Mouse (Mus musculus) embryonic facial prominence, embryonic 15.5 days (tissue): ENCODE measurements at regions not wholly inside any gene's neighbourhood (a gene's known extent, or its start where the extent isn't known, plus 50 kb on each side); places are given as distances from the start of the nearest gene placed in this dataset.

Source experiments
- ATAC-seq: fragments of 200-750 bp; cut with Nextera tagmentation; 2 replicates; pipeline ENCODE4 v1.8.0; 2017; ENCODE audit warnings: low read depth, moderate TSS enrichment; ENCODE audit not compliant: insufficient number of reproducible peaks, low FRiP score, low TSS enrichment
- H3K27ac ChIP-seq: fragments of 300-500 bp; sonication (generic); replicated peaks from 2 replicates; pipeline ENCODE4 v1.5.1; 2015; ENCODE audit warnings: mild to moderate bottlenecking, inconsistent platforms
- H3K27me3 ChIP-seq: fragments of 300-500 bp; sonication (generic); 2 replicates; pipeline ENCODE4 v1.6.1; 2015; ENCODE audit warnings: inconsistent platforms
- H3K36me3 ChIP-seq: fragments of 300-500 bp; sonication (generic); 2 replicates; pipeline ENCODE4 v1.6.1; 2015; ENCODE audit warnings: mild to moderate bottlenecking, inconsistent platforms
- H3K4me1 ChIP-seq: fragments of 300-500 bp; sonication (generic); 2 replicates; pipeline ENCODE4 v1.6.1; 2015; ENCODE audit warnings: inconsistent platforms
- H3K4me2 ChIP-seq: fragments of 300-500 bp; sonication (generic); replicated peaks from 2 replicates; pipeline ENCODE4 v1.6.1; 2015; ENCODE audit warnings: mild to moderate bottlenecking, inconsistent platforms
- H3K4me3 ChIP-seq: fragments of 300-500 bp; sonication (generic); replicated peaks from 2 replicates; pipeline ENCODE4 v1.5.1; 2015; ENCODE audit warnings: mild to moderate bottlenecking, inconsistent platforms
- H3K9ac ChIP-seq: fragments of 300-500 bp; sonication (generic); 2 replicates; pipeline ENCODE4 v1.6.1; 2015; ENCODE audit warnings: inconsistent platforms
- H3K9me3 ChIP-seq: fragments of 300-500 bp; sonication (generic); replicated peaks from 2 replicates; pipeline ENCODE4 v1.6.1; 2016; ENCODE audit warnings: inconsistent platforms
- WGBS: fragments of 180-500 bp; shearing (Covaris S2); methylation state at CpG from one replicate; pipeline ENCODE4 v1.1.7; 2015; 5-methylcytosine and 5-hydroxymethylcytosine counted together

DNA sequence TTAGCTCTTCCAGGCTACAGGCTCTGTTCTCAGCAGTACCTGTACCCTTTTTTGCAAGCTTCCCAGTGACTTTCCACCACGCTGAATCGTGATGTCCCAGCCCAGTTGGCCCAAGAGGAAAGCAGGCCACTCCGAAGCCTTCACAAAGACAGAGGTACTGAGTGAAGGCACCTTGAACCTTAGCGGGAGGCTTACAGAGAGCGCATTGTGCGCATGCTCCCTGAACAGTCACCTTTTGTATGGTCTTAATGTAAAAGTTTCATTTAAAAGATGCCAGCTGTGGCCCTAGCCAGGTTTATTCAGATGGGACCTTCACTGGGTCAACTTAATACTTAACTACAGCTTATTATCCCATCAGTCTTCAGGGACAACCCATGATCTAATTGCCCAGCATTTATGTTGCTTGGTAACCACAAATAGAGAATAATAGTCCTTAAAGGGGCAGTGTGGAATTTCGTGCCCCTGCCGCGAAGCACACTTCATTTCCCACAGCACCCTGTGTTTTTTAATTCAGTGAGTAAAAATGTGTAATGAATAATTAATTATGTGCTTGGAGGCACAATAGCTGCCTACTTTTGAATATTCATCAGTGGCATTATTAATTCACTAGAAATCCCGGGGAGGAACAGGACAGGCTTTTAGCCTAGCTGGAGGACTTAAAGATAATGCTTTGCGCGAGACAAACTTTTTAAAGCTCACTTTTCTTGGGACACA lies 111.3 kb upstream of the Vrk1 start:
- Histone ChIP-seq H3K4me2 (no peak overlapping the region), H3K4me1 (no peaks in the 10 kb centered on the region), H3K9me3 (0 out of 2 replicates have a peak, but pooled peaks cover 11% of the 10 kb centered on the region), H3K27ac (no peak overlapping the region), H3K4me3 (no peak overlapping the region), H3K36me3 (no peaks in the 10 kb centered on the region), H3K27me3 (no peaks in the 10 kb centered on the region), H3K9ac (no peak overlapping the region)
- 81% methylated on average over 12 of the region's 12 CpGs for WGBS
- ATAC-seq, result no peak

DNA sequence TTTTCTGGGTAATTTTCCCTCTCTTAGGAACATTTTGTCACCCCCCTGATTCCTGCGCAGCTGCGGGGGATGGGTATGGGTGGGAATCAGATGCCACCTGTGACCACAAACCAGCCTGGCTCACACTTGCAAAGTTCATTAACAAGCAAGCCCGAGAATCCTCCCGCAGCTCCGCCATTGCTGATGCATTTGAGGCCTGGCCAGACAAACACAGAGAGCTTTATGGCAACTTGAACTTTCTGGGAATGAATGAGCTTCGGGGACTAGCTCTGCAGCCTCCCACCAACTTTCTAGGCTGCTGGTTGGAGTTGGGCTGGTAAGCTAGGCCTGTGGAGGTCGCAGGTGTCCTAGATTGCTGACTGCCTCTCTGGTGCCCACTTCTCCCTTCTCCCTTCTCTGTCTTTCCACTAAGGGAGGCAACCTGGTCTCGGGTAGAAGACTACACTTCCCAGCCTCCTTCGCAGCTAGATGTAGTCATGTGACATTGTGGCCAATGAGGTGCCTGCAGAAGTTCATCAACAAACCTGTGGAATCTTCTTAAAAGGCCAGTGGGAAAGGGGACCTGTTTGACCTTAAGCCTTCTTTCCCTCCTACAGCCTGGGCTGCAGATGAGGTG lies 110.6 kb upstream of the Vrk1 start:
- H3K4me3 ChIP-seq, result no peak overlapping the region
- no peak overlapping the region for H3K4me2 ChIP-seq
- 0 out of 2 replicates have a peak, but pooled peaks cover 11% of the 10 kb centered on the region for H3K9me3 ChIP-seq
- no peaks in the 10 kb centered on the region for H3K36me3 ChIP-seq
- no peak overlapping the region for H3K27ac ChIP-seq
- no peak for ATAC-seq
- H3K27me3 ChIP-seq, result no peaks in the 10 kb centered on the region
- no peaks in the 10 kb centered on the region for H3K4me1 ChIP-seq
- 76% methylated on average over 9 of the region's 9 CpGs for WGBS
- H3K9ac ChIP-seq, result no peak overlapping the region

DNA sequence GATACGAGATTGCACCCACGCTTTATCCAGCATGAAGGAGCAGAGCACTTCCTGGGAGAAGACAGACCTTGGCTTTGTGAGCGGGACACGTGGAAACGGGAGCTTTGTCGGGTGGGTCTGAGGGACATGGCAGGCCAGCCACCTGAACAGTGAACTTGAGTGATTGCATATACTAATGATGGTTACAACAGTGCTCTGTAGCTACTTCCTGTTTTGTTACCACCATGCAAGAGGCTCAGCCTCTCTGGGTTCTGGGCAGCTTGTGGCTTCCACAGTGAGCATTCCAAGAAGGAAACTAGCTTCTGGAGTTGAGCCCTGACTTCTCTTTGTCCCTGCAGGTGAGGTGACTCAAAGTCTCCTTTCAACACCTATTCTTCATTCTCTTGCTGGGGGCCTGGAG lies 109.5 kb upstream of the Vrk1 start:
- no peak for ATAC-seq
- H3K9me3 ChIP-seq, result 0 out of 2 replicates have a peak, but pooled peaks cover 6% of the 10 kb centered on the region
- H3K4me3 ChIP-seq, result no peak overlapping the region
- no peaks in the 10 kb centered on the region for H3K27me3 ChIP-seq
- H3K27ac ChIP-seq, result no peak overlapping the region
- H3K4me2 ChIP-seq, result no peak overlapping the region
- H3K4me1 ChIP-seq, result no peaks in the 10 kb centered on the region; the same call in 1 of the 2 replicates
- no peaks in the 10 kb centered on the region for H3K36me3 ChIP-seq
- WGBS, result 90% methylated on average over 6 of the region's 6 CpGs
- H3K9ac ChIP-seq, result no peak overlapping the region

DNA sequence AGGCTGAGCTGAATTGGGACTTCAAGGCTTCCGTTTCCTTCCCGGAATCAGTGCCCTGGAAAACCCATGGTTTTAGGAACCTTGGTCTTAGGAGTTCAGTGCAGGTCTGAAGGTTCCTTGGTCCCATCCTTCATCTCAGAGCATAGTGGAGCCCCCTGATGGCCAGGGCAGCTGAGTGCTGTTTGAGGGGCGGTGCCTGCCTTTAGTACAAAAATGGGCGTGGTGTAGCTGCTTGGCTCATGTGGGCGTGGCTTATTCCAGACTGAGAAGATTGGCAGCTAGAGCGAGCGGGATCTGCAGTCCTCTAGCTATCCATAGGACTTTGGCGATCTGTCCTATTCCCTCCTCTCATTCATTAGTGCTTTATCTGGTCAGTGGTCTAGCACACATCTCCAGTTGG lies 107.0 kb upstream of the Vrk1 start:
- Histone ChIP-seq H3K9ac (no peak overlapping the region), H3K9me3 (no peaks in the 10 kb centered on the region), H3K27ac (no peak overlapping the region), H3K4me3 (no peak overlapping the region), H3K4me1 (no peaks in the 10 kb centered on the region; the same call in 1 of the 2 replicates), H3K27me3 (no peaks in the 10 kb centered on the region), H3K4me2 (no peak overlapping the region), H3K36me3 (no peaks in the 10 kb centered on the region)
- 50% methylated on average over 8 of the region's 8 CpGs for WGBS
- ATAC-seq, result no peak; the same call in 1 of the 2 replicates

DNA sequence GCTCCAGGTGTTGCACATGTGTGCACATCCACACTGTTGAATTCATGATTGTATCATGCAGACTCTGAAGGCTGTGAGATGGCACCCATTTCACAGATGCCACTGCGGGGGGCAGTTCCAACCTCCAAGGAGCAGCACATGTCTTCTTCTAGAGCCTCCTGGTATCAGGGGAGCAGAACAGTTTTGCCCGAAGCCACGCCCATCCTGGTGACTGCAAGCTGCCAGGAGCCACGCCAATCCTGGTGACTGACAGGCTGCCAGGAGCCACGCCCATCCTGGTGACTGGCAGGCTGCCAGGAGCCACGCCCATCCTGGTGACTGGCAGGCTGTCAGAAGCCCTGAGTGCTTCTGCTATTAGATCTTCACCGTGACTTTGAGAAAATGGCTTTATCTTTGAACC lies 103.4 kb upstream of the Vrk1 start:
- Histone ChIP-seq H3K4me3 (no peak overlapping the region), H3K4me2 (no peak overlapping the region)

DNA sequence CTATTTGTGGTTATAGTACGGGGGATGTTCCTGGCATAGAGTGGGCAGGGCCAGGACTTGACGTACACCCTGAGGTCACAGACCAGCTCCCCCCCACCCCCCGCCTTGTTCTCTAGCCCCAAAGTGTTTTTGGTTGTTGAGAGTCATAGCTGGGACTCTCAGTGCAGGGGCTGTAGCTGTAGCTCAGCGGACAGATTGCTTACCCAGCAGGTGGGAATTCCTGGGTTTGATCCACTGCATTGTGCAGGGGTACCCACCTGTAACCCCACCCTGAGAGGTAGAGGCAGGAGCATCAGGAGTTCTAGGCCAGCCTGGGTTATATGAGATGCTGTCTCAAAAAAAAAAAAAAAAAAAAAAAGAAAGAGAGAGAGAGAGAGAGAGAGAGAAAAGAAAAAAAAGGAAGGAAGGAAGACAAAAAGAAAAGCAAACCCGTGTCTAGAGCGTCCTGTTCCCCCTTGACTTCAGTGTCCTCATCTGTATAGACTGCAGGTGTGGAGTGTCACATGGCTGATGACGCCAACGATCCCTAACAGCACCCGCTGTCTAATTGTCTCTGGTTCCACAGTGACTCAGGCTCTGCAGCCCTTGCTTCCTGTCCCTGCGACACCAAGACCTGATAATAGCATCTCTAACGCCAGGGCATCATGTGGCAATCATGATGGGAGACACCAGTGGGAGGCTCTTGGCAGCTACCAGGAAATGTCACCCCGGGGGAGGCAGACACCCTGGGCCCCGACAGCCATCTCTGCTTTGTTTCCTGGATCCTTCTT lies 102.0 kb upstream of the Vrk1 start:
- no peak overlapping the region for H3K9ac ChIP-seq
- H3K9me3 ChIP-seq, result no peaks in the 10 kb centered on the region
- no peak overlapping the region for H3K4me3 ChIP-seq
- H3K4me2 ChIP-seq, result no peak overlapping the region
- WGBS, result 66% methylated on average over 13 of the region's 13 CpGs
- H3K27ac ChIP-seq, result no peak overlapping the region
- H3K27me3 ChIP-seq, result no peaks in the 10 kb centered on the region
- H3K36me3 ChIP-seq, result no peaks in the 10 kb centered on the region
- no peak for ATAC-seq
- peaks cover 4% of the 10 kb centered on the region for H3K4me1 ChIP-seq

More for the DNA sequence above, 103.4 kb upstream of the Vrk1 start:
- H3K36me3 ChIP-seq, result no peaks in the 10 kb centered on the region
- ATAC-seq, result no peak
- H3K9me3 ChIP-seq, result no peaks in the 10 kb centered on the region
- no peak overlapping the region for H3K9ac ChIP-seq
- no peaks in the 10 kb centered on the region for H3K27me3 ChIP-seq
- peaks cover 4% of the 10 kb centered on the region for H3K4me1 ChIP-seq
- no peak overlapping the region for H3K27ac ChIP-seq
- WGBS, result 22% methylated on average over 7 of the region's 7 CpGs

DNA sequence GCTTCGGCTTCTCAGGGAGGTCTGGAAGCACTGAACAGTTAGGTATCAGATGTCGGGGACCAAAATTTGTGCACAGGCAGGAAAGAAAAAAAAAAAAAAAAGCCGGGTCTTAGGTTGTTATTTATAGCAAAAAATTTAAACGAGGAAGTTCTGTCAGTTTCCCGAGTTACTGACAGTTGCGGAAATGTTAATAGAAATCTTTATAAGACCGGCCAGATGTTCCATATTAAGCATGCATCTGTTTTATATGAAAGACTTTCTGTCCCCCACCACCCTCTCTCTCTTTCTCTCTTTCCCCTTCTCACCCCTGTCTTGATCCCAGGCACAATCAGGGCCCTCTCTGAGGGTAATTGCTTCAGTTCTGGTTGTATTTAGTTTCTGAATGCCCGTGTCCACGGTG lies 98.5 kb upstream of the Vrk1 start:
- ATAC-seq, result no peak
- no peak overlapping the region for H3K4me2 ChIP-seq
- H3K27me3 ChIP-seq, result no peaks in the 10 kb centered on the region
- 19% methylated on average over 9 of the region's 9 CpGs for WGBS
- H3K9ac ChIP-seq, result no peak overlapping the region
- no peak overlapping the region for H3K4me3 ChIP-seq
- H3K4me1 ChIP-seq, result peaks cover 4% of the 10 kb centered on the region; the same call in 1 of the 2 replicates
- no peaks in the 10 kb centered on the region for H3K9me3 ChIP-seq
- H3K36me3 ChIP-seq, result no peaks in the 10 kb centered on the region
- no peak overlapping the region for H3K27ac ChIP-seq

DNA sequence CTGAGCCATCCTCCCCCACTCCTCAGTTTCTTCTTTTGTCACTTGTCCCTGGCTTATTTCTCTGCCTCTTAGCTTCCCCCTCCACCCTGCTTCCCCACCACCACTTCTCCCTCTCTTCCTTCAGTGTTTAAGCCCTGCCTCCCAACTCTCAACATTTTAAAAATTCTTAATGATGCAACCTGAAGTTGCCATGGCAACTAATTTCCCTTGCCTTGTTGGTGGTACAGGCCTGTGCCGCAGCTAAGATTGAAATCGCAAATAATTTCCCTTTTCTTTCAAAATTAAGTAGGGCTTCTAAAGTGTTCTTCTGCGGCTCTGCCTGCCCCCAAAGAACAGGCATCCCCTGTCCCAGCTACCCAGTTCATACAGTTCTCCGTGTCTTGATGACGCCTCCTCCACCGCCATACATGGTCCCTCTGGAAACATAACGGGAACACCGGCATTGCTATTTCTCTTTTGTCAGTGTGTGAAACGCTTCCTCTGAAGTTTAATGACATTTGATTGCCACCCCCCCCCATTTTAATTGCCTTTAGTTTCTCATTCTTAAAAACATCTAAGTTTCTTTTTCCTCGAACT lies 92.6 kb upstream of the Vrk1 start:
- no peaks in the 10 kb centered on the region for H3K27me3 ChIP-seq

DNA sequence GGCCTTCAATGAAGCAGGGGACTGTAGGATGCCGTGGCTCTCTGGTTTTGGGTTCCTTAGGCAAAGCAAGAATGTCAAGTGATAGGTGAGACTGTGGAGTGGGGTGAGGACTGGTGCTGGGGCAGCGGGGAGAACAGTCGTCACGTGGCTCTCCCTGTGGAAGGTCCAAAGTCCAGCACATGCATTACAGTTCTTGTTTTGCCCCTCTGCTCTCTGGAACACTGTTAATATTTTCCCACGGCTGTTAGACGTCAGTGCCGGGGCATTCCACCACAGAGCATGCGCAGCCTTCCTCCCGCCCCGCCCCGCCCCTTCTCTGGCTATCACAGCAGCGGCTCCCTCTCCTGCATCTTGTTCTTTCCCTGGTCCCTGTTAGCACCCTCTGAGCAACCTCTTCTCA lies 91.3 kb upstream of the Vrk1 start:
- Histone ChIP-seq H3K9me3 (no peaks in the 10 kb centered on the region), H3K4me1 (no peaks in the 10 kb centered on the region), H3K4me3 (no peak overlapping the region), H3K4me2 (no peak overlapping the region), H3K9ac (no peak overlapping the region), H3K27me3 (no peaks in the 10 kb centered on the region), H3K27ac (no peak overlapping the region), H3K36me3 (no peaks in the 10 kb centered on the region)
- 80% methylated on average over 12 of the region's 12 CpGs for WGBS
- no peak for ATAC-seq

More for the DNA sequence above, 92.6 kb upstream of the Vrk1 start:
- Histone ChIP-seq H3K4me3 (no peak overlapping the region), H3K9me3 (no peaks in the 10 kb centered on the region), H3K4me1 (no peaks in the 10 kb centered on the region), H3K9ac (no peak overlapping the region), H3K4me2 (no peak overlapping the region), H3K27ac (no peak overlapping the region), H3K36me3 (no peaks in the 10 kb centered on the region)
- no peak for ATAC-seq
- WGBS, result 78% methylated on average over 10 of the region's 10 CpGs

DNA sequence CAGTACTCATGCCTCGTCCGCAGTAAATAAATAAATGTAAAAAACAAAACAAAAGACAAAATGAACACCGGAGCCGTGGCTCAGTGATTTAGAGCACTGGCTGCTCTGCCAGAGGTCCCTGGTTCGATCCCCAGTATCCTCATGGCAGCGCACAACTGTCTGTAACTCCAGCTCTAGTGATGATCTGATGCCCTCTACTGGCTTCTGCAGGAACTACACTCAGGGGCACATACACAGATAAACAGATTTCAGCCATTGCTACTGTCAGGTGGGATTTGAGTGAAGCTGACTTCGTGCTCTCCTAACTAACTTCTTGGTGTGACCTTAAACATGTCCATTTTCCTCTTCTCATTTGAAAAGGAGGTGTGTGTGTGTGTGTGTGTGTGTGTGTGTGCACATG lies 82.8 kb upstream of the Vrk1 start:
- Histone ChIP-seq H3K4me3 (no peak overlapping the region), H3K9ac (no peak overlapping the region), H3K4me2 (no peak overlapping the region), H3K36me3 (no peaks in the 10 kb centered on the region), H3K27me3 (peaks cover 2% of the 10 kb centered on the region; the same call in 1 of the 2 replicates), H3K9me3 (no peaks in the 10 kb centered on the region), H3K4me1 (no peaks in the 10 kb centered on the region), H3K27ac (no peak overlapping the region)
- no peak for ATAC-seq
- 96% methylated on average over 7 of the region's 7 CpGs for WGBS

DNA sequence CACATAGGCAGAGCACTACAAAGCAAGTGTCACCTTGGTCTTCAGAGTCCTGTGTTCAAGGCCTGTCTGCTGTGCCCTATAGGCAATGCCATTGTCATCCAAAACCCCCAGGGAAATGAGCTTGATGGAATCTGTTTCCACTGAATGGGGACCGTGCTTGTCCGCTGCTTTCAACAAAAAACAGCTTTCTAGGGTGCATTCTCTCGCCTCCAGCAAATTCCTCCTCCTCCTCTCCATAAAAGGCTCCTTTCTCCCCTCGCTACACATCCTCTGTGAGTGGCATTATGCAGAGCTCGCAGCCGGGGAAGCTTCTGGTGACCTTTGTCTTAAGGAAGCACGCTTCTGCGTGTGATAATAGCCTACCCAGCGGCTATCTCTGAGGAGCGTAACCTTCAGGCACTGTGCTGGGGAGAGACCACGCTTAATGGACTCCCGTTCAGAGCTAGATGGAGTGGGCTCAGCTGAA lies 80.5 kb upstream of the Vrk1 start:
- no peak overlapping the region for H3K27ac ChIP-seq
- no peak overlapping the region for H3K9ac ChIP-seq
- H3K36me3 ChIP-seq, result no peaks in the 10 kb centered on the region
- 17% methylated on average over 12 of the region's 12 CpGs for WGBS
- no peaks in the 10 kb centered on the region for H3K9me3 ChIP-seq
- H3K27me3 ChIP-seq, result peaks cover 2% of the 10 kb centered on the region; the same call in 1 of the 2 replicates
- no peaks in the 10 kb centered on the region for H3K4me1 ChIP-seq
- ATAC-seq, result no peak
- H3K4me2 ChIP-seq, result no peak overlapping the region
- no peak overlapping the region for H3K4me3 ChIP-seq
